Mouse (Mus musculus) heart, postnatal 25 days (tissue): ENCODE measurements at regions not wholly inside any gene's neighbourhood (a gene's known extent, or its start where the extent isn't known, plus 50 kb on each side); places are given as distances from the start of the nearest gene placed in this dataset.
A peak's percentile ranks its signal among the peaks of the same experiment; 100 is the strongest.

Experiments
- DNase-seq: peaks from one replicate; pipeline ENCODE4 v3.0.0; 2022; ENCODE audit warnings: low spot score
- intact Hi-C: fragments of 180-260 bp; cut with DNase I; formaldehyde crosslinking; loops from one replicate; pipeline ENCODE4 v1.15.1; 2025

DNA sequence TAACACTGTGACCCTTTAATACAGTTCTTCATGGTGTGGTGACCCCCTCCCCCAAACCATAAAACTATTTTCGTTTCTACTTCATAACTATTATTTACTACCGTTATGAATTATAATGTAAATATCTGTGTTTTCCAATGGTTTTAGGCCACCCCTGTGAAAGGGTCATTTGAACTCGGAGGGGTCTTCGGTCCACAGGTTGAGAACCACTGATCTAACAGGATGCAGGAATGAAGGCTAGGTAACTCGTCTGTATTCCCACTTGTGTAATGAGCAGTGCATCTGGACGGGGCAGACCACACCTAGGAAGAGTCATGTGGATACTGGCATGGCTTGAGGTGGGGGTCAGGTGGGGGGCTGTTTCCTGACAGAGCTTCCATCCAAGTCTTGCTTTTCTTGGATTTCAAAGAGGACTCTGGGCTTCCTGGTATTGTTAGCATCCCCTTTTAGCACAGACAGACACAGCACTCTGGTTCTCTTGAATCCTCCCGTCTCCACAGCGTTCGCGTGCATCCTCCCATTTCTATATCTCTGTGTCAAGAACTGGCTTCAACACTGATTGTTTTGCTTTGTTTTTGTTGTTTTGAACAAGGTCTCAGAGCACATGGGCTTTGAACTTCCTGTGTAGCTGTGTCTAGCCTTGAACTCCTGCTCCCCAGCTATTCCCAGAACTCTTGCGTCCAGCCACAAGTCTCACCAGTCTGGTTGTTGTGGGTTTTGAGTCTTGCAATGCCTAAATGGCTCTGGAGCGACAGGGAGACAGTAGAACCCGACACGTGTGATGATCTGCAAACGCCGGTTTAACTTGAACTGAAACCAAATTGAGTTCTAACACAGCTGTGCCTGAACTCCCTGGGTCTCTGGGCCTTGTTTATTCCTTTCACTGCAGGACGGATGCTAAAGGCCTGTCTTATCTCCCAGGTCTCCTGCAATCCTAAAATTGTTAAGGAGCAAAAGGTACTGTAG lies 75.4 kb upstream of the Ralgps2 start:
- no peak for DNase-seq
- intact Hi-C loops: no loop called here

DNA sequence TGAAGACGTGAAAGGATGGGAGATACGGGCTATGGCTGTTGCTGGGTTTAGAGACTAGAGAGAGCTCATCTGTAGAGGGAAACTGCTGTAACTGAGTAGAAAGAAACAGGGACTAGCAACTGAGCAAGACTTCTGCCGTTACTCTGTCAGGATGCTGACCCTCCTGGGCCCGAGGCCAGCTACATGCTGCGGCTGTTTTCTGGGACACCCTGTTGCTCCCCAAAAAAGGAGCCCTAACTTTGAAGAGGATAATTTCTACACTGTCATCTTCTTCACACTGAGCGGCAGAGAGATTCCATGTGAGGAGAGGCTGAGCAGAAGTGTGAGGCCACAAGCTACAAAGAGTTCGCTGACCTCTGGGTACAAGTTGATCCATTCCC lies 74.2 kb upstream of the Ralgps2 start:
- intact Hi-C loops: no loop called here
- no peak for DNase-seq

- no peak for DNase-seq
- intact Hi-C loops: no loop called here
These were observed 73.7 kb upstream of the Ralgps2 start for GRCm38 (mm10) chr1:157012950-157013668.

GRCm38 (mm10) chr1:157011226-157011625 lies 71.8 kb upstream of the Ralgps2 start:
- no peak for DNase-seq
- intact Hi-C loops: no loop called here

DNA sequence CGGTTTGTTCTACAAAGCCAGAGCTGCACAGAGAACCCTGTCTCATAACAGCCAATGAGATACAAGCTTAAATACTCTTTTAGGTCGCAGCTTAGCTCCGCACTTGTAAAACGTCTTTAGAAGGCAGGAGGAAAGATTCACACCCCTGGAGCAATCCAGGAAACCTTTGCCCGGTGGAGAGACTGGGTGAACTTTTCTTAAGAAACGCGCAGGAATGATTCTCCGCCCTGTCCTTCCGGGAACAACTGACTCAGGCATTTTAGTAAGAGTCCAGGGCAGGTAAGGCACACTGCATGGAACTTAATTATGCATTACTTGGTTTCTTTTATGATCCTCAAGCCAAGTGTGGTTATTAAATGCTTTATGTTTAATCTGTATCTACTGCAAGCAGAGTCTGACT lies 70.0 kb upstream of the Ralgps2 start:
- intact Hi-C loops: no loop called here
- no peak for DNase-seq

DNA sequence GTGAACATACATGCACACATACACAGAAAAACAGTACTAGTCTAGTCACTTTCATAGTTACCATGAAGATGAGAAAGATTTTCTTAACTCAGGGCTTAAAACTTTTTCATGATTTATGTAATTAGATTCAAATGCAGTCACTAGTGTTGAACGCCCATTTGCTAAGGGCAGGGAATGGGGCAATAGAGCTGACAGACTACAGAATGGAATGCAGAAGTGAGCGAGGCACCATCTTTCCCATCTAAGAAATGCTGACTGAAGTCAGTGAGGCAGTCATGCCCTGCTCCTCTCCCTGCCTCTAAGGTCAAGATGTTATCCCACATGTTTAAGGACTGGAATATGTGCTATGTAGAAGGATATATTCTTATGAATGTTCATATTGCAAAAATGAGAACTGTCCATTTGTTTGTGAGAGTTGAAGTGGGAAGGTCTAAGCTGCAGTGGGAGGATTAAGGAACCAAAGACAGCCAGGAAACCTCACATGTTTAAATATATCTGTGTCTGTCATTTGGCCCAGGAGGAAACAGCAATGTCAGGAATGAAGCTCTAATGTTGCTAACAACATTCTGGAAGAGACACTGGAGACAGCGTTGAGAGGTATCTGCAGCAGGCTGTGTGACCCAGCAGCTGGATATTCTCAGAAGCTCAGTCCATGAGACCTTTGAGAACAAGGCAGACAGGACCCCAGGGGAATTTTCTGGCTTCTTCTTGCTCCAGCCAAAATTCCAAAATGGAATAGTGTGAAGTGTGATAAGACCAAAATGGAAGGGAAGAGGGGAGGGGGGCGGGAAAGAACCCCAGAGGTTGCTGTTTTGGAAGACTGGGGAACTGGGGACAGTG lies 68.7 kb upstream of the Ralgps2 start:
- intact Hi-C loops: no loop called here
- peak; percentile 35 for DNase-seq

- DNase-seq: no peak
- intact Hi-C loops: no loop called here
These were observed 65.1 kb upstream of the Ralgps2 start for GRCm38 (mm10) chr1:157004312-157005074.

- no peak for DNase-seq
- intact Hi-C loops: no loop called here
These were observed 63.6 kb upstream of the Ralgps2 start for GRCm38 (mm10) chr1:157003034-157003433.

GRCm38 (mm10) chr1:157002258-157002657 lies 62.8 kb upstream of the Ralgps2 start:
- intact Hi-C loops: no loop called here
- no peak for DNase-seq

GRCm38 (mm10) chr1:157001008-157001660 lies 61.7 kb upstream of the Ralgps2 start:
- DNase-seq: no peak
- intact Hi-C loops: no loop called here

DNA sequence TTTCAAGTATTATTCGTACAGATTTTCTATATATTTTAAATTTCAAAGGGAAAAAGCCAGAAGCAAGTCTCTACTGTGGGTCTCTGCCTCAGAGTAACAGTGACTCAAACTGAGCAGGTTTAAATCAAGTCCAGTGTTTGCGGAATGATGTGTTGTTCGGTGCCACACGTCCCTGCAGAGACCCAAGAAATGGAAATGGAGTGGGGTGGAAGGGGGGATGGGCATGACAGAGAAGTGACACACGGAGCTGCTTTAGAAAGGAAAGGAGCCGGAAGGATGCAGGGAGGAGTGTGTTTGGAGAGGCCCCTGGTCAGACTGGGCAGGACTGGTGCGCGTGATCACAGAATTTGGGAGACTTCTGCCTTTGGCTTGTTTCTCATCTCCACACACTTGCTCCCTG lies 60.5 kb upstream of the Ralgps2 start:
- DNase-seq: no peak
- intact Hi-C loops: no loop called here

- intact Hi-C loops: no loop called here
- DNase-seq: no peak
These were observed 59.8 kb upstream of the Ralgps2 start for GRCm38 (mm10) chr1:156999272-156999671.

- intact Hi-C loops: no loop called here
These were observed 58.3 kb upstream of the Ralgps2 start for GRCm38 (mm10) chr1:156997476-156998305.

GRCm38 (mm10) chr1:156997033-156997432 lies 57.6 kb upstream of the Ralgps2 start:
- no peak for DNase-seq
- intact Hi-C loops: no loop called here

More at GRCm38 (mm10) chr1:156997476-156998305, 58.3 kb upstream of the Ralgps2 start:
- DNase-seq: no peak

DNA sequence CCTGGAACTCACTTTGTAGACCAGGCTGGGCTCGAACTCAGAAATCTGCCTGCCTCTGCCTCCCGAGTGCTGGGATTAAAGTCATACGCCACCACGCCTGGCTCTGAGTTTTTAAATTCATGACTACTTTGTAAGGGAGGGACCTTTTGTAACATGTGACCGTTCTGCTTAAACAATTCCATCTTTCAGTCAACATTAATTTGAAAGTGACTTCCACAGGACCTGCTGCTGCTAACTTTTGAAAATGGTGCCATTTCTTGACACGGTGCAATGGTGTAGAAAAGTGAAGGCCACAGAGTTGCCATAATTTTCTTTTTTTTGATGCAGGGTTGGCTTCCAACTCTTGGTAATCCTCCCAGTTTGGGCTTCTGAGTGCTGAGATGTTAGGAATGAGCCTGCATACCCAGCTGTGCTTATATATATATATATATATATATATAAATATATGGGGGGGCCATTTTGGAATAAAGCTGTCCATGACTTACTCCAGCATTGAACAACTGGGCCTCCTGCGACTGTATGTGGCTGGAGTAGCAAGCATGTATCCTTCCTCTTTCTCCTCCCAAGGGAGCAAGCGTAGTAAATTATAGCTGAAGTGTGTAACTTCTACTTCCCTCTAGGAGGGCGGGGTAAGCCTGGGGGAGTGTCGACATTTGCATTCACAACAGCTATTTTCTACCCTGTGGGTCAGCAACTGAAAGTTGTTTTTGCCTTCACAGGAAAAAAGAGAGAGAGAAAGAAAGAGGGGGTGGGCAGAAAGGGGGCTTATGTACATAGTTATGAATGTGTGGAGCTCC lies 56.9 kb upstream of the Ralgps2 start:
- DNase-seq: no peak
- intact Hi-C loops: no loop called here

GRCm38 (mm10) chr1:156995180-156995951 lies 55.9 kb upstream of the Ralgps2 start:
- intact Hi-C loops: no loop called here
- DNase-seq: no peak

DNA sequence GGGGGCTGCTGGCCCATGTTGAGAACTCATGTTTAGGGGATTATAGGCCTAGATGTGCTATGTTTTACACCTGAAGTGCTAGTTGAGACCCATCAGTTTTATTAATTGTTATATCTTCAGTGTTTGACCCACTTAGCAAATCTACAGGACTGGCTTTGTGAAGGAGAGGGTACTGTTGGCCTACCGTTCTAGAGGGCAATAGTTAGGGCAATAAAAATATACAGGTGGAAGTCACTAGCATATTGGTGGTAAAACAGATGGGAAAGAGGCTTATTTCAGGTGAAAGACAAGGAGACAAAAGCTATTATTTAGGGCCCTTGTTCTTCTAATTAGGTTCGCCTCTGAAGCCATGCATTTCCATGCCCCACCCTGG lies 55.2 kb upstream of the Ralgps2 start:
- no peak for DNase-seq
- intact Hi-C loops: no loop called here
